Mouse (Mus musculus) WW6 (cell line): ENCODE measurements at regions not wholly inside any gene's neighbourhood (a gene's known extent, or its start where the extent isn't known, plus 50 kb on each side); places are given as distances from the start of the nearest gene placed in this dataset.
A peak's percentile ranks its signal among the peaks of the same experiment; 100 is the strongest.

ENCODE experiments used
- DNase-seq: peaks from one replicate; pipeline ENCODE4 v3.0.0-alpha.2; 2013; ENCODE audit warnings: low read depth, low spot score

- no peak for DNase-seq
Measured at GRCm38 (mm10) chr8:49243002-49243401, 399.3 kb upstream of the Tenm3 start.

DNA sequence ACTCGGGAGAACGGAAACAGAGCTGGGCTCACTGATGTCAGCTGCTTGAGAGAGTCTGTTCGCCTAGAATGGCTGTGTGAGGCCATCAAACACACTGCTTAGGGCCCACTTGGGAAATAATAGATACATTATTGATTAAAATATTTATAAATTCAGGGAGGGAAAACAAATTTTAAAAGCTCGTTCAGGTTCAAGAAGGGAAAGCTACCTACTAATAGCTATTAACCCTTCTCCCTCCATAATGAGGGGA is 393.0 kb upstream of the Tenm3 start:
- no peak for DNase-seq

GRCm38 (mm10) chr8:49236021-49236821 is 392.5 kb upstream of the Tenm3 start:
- DNase-seq, result no peak

DNA sequence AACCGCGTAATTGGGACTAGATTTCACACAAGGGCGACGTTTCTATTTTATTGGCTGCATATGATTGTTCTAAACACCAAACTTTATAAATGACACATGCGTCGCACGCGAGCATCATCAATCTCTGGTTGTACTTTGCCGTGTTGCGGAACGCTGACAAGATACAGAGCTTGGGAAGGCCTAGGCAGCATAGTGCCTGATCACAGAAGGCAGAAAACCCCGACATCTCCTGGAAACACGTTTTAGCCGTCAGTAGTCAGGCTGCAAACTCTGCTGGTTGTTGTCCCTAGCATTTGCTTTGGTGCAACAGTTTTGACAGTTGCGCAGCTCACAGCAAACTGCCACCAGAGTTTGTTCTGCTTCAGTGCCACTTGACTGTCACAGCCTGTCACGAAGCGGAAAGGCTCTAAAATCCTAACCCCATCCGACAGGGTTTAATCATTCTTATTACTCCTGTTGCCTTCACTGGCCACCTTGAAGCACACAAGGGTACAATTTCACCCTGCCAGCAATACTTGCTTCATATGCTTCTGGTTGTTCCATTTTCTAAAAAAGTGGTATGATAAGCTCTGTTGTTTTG is 380.2 kb upstream of the Tenm3 start:
- DNase-seq, result no peak

DNA sequence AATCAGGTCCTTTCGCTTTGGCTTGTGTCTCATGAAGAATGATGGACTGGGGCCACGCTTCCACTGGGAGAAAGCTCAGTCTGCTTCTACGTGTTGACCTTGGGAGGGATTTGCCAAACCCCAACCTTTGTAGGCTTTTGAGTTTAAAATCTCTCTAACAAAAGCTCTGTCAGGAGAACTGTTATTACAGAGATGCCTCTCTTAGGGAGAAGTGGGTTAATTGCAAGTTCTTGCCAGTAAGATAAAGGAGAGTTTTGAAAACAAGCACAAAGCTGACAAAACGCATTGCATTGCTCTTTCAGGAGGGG is 351.5 kb upstream of the Tenm3 start:
- DNase-seq, result no peak

DNA sequence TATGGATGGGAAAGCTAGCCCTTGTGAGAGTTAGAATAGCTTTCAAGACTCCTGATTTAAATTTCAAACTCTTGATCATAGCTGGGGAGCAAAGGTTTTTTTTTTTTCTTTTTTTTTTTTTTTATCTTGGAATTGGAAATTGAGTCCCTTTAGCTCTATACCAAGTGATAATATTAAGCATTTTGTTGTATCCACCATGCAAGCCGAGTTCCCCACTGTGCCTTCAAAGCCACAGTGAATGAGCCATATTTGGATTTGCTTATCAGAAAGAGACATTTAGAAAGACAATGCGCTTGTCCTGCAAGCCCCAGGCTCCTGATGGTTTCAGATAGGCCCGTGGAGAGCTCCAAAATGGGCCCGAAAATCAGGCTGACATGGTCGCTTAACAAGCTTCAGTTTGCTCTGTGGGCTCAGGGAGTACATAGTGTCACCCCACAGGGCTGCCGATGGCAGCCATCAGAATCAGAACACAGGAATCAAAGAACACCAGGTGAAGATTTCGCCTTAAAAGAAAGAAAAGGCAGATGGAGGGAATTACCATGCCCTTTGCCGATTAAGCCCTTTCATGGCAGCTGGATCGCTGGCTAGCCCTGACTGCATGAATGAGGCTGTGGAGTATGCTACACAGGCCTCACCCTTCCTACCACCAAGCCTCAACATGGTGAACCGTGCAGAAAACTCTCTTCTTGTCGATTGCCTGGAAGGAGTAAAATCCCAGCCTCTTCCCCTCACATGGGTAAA is 351.0 kb upstream of the Tenm3 start:
- no peak for DNase-seq

- DNase-seq, result no peak
Measured at GRCm38 (mm10) chr8:49186853-49187252, 343.1 kb upstream of the Tenm3 start.

DNA sequence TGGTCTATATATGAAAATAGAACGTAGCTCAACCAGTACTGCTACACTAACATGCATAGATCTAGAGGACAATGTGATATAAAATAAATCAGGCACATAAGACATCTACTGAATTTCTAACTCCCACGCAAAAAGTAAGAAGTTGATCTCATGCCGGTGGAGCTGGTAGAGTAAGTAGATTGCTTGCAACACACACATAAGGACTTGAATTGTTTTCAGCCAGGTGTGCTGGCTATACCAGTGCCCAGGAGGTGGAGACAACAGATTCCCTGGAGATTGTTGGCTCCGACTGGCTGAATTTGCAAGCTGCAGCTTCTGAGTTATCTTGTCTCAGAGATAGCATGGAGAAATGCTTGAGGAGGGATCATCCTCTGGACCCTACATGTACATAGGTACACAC is 331.6 kb upstream of the Tenm3 start:
- no peak for DNase-seq

GRCm38 (mm10) chr8:49174956-49175355 is 331.2 kb upstream of the Tenm3 start:
- no peak for DNase-seq

GRCm38 (mm10) chr8:49159318-49159717 is 315.6 kb upstream of the Tenm3 start:
- no peak for DNase-seq

GRCm38 (mm10) chr8:49158201-49158600 is 314.4 kb upstream of the Tenm3 start:
- DNase-seq, result no peak

GRCm38 (mm10) chr8:49136503-49137044 is 292.8 kb upstream of the Tenm3 start:
- DNase-seq, result no peak

DNA sequence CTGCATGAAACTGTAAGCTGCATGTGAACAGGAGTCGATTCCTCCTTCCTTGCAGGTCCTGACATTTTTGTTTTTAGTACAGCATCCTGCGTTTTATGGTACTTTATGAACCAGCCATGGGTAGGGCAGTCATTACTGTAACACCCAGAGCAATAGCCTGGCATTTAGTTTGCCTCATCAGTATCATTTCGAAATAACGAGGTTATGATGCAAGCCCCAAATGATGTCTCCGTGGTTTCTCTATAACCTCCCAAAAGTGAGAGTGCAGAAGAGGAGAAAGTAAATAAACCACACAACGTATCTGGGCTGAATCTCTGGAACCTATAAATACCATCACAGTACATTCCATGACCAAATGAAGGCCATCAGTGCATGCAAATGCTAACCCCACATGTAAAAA is 265.3 kb upstream of the Tenm3 start:
- DNase-seq, result no peak

DNA sequence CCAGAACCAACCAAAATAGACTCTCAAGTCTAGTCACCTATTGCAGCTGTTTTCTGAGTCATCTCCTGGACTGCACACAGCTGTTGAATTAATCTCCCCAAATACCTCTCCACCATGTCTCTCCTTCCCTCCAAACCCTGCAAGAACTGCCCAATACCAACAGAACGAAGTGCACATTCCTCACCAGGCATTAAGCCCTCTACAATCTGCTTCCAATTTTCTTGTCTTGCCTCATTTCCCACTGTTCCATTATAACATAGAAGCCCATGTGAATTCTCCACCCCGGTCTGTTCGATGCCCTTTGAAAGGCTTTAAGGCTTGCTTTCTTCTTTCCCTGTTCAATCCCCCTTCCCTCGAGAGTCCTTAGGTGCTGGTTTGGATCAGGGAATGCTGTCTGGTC is 264.9 kb upstream of the Tenm3 start:
- DNase-seq, result no peak

GRCm38 (mm10) chr8:49106531-49106930 is 262.8 kb upstream of the Tenm3 start:
- no peak for DNase-seq

DNA sequence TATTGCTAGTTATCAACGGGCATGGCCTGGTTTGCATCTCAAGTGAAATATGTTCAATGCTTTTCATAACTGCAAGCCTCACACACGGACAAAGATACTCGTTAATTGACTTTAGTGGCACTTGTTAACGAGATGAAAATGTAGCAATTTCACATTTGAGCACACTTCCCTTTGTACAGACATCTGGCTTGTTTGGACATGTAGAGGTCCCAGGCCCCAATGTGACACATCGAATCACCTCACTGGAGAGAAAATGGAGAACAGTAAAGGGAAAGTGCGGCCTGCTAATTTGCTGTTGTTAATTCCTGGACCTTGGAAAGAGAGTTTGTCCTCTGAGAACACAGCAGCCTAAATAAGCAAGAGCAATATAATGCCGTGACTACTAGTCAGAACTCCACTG is 257.4 kb upstream of the Tenm3 start:
- no peak for DNase-seq

DNA sequence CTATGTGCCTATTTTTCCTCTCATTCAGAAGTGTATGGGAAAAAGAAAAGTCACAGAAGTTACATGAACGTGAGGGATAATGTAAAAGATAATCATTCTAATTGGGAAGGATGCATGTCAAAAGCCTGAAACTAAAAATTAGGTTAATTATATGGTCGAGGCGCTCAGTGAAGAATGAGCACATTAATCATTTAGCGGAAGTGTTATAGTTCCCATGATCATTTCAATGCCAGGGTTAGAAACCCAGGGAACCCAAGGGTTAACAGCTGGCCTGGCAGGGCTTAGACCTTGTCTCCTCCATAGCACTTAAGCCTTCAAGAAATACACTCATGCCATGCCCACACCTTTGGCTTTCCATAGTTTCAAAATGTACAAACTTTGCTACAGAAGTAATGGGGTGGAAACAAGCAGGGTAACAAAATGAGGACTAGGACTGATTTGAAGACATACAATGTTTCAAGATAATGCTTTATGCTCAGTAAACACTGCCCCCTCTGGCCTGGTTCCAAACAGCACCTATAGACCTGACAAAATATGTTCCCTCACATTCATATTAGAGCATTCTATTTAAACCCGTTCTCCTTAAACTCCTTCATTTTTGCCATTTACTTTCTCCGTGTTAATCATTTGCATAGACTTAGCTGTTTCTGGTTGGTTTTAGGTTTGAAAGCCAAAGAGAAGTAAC is 240.6 kb upstream of the Tenm3 start:
- no peak for DNase-seq

DNA sequence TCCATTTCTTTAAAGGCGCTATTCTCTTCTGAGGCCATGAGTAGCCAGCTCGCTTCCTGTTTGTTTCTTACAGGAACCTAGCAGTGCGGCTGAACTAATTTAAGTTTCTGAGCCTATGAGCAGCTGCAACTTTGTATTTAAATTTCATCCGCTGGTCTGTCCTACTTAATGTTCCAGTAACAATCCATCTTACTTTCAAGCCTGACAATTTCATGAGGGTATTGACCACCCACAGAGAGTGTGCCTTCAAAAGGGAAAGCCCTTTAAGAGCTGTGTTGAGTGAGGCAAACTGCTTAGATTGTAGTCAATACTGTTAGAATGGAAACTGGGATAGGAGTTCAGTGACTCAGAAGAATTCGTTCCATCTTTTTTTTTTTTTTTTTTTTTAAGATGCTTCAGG is 225.7 kb upstream of the Tenm3 start:
- no peak for DNase-seq

DNA sequence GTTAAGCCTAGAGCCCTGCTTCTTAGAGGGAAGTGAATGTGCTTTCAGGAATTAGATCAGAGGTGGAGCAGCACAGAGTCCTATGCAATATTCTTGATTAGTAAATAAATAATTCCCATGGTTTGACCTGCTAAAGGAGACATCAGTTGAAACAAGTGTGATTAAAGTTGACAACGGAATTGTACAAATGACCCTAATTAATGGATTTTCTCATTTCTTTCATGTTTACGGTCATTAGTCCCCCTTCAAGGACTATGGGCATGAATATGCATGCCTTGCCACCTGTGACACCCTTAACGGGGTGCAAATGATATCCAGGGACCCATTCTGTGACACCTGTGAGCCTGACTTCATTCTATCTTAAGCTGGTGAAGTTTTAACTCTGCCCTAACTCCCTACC is 219.5 kb upstream of the Tenm3 start:
- no peak for DNase-seq

- DNase-seq, result no peak
Measured at GRCm38 (mm10) chr8:49043236-49043635, 199.5 kb upstream of the Tenm3 start.

GRCm38 (mm10) chr8:49035970-49036700 is 192.4 kb upstream of the Tenm3 start:
- no peak for DNase-seq

GRCm38 (mm10) chr8:49035519-49035918 is 191.8 kb upstream of the Tenm3 start:
- peak; percentile 39 for DNase-seq
